Mouse (Mus musculus): ENCODE measurements around the gene Slc29a1. TPM values are rescaled to one million over a fixed set of nuclear protein-coding genes. Genes with fewer than 3 reads are reported as not detected.
A peak's percentile ranks its signal among the peaks of the same experiment; 100 is the strongest.

The Slc29a1 gene
- total and polyA plus RNA-seq, 3 experiments: 58.4 to 88.0 (median 72.1) TPM

DNA sequence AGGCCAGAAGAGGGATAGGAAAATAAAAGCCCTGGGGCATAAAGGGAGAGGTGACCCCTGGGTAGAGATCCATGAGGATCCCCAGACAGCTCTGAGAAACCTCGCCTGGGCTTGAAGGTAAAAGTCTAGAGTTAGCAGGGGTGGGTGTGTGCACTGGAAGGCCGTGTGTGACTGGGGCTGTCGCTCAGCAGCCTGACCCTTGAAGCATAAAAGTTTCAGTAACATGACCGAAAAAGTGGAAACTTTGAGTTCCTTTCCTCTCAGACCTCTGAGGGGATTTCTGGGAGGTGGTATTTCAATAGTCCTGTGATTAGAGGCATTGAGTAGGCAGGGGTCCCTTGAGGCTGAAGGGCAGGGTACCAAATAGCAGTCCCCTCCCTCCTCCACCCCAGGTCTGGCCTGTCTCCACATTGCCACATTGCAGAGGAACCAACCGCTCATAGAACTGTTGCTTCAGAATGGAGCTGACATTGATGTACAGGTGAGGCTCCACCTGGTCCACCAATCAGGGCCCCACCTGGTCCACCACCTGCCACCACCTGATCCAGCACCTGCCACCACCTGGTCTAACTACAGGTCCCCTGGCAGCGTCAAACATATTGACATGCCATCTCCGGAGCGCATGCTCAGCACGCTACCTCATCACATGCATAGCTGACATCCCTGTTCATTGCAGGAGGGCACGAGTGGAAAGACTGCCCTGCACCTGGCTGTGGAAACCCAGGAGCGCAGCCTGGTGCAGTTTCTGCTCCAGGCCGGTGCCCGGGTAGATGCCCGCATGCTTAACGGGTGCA is 39.5 kb downstream of the Slc29a1 start (continued):
- 0 out of 2 replicates have a peak, but pooled peaks have one; percentile 53 for TF ChIP-seq UBTF (IDR thresholded peaks at IDR 0.05; ENCODE audit: low read depth, low read length)

- Histone ChIP-seq H3K79me2 (replicated peaks; ENCODE audit: control insufficient read depth, extremely low read depth, insufficient read depth, poor library complexity, severe bottlenecking) (peaks cover 41% of the 10 kb centered on the region), H3K4me3 (replicated peaks in 1 of 3; ENCODE audit: low read depth in 2 of 3, low read length in 2 of 3, poor library complexity in 1 of 3) (peak overlapping the region; percentile 90 to 100 (median 99)), H3K27ac (ENCODE audit: insufficient read depth, low read depth) (peak overlapping the region; percentile 99), H3K9ac (ENCODE audit: insufficient read depth, low read depth) (peak overlapping the region; percentile 99), H3K36me3 (replicated peaks in 1 of 2; ENCODE audit: control insufficient read depth in 1 of 2, insufficient read depth in 1 of 2, low read length in 1 of 2) (peaks cover 38 to 63% of the 10 kb centered on the region in 2 experiments), H3K4me1 (ENCODE audit: control insufficient read depth in 1 of 2, insufficient read depth in 2 of 2) (peaks cover 26 to 50% of the 10 kb centered on the region in 2 experiments), H3K4me2 (ENCODE audit: insufficient read depth, low read depth, poor library complexity, severe bottlenecking) (peak overlapping the region; percentile 80), H3K9me3 (replicated peaks; ENCODE audit: low read length) (no peaks in the 10 kb centered on the region), H3K27me3 (replicated peaks) (no peaks in the 10 kb centered on the region)
- peak; percentile 66 for DNase-seq (ENCODE audit: extremely low read depth)
- in situ Hi-C loops (cut with MboI; ENCODE audit: low pct_ligation_motif_present, low pct_unique_long_range_greater_than_20kb, low sequenced_read_pairs): loop anchor here (5.0 kb wide), 1 partner anchor 81 kb away; the partner anchor contains the start of gene Spats1
- dilution Hi-C loops (cut with MboI; ENCODE audit: extremely low pct_ligation_motif_present, extremely low pct_unique_long_range_greater_than_20kb, low sequenced_read_pairs): no loop called here
- 0 out of 2 replicates have a peak, but pooled peaks have one; percentile 40 for TF ChIP-seq NRF1 (IDR thresholded peaks at IDR 0.05; ENCODE audit: low read depth, low read length)
- no peak for TF ChIP-seq JUND (conservative IDR thresholded peaks at IDR 0.05; ENCODE audit: low read depth, low read length)
- TF ChIP-seq MYC (IDR thresholded peaks at IDR 0.05; ENCODE audit: low read depth, low read length): no peak
- peak; percentile 33; the same call in 1 of the 2 replicates for TF ChIP-seq HCFC1 (IDR thresholded peaks at IDR 0.05; ENCODE audit: low read depth, low read length)
- TF ChIP-seq RCOR1 (conservative IDR thresholded peaks at IDR 0.05; ENCODE audit: low read depth, low read length): no peak
- no peak for TF ChIP-seq USF2 (conservative IDR thresholded peaks at IDR 0.05; ENCODE audit: low read depth, low read length)
- no peak; the same call in none of the 2 replicates for TF ChIP-seq POLR2AphosphoS2 (IDR thresholded peaks at IDR 0.05; ENCODE audit: low read depth, low read length)
- TF ChIP-seq E2F4 (IDR thresholded peaks at IDR 0.05; ENCODE audit: insufficient replicate concordance, low read depth, low read length): no peak
- peak; percentile 77 for TF ChIP-seq SIN3A (IDR thresholded peaks at IDR 0.05; ENCODE audit: low read length)
- no peak for TF ChIP-seq UBTF (IDR thresholded peaks at IDR 0.05; ENCODE audit: low read depth, low read length)
- no peak; the same call in 1 of the 2 replicates for TF ChIP-seq EP300 (IDR thresholded peaks at IDR 0.05; ENCODE audit: low read length)
- no peak for TF ChIP-seq MAZ (IDR thresholded peaks at IDR 0.05; ENCODE audit: low read depth, low read length)
- peak; percentile 65 for TF ChIP-seq MEF2A (IDR thresholded peaks at IDR 0.05; ENCODE audit: borderline replicate concordance, low read depth, low read length)
- no peak for TF ChIP-seq GABPA (IDR thresholded peaks at IDR 0.05; ENCODE audit: insufficient replicate concordance, low read depth, low read length)
- peak; percentile 70 for TF ChIP-seq ELF1 (IDR thresholded peaks at IDR 0.05; ENCODE audit: low read depth, low read length)
- no peak for TF ChIP-seq ZC3H11A (IDR thresholded peaks at IDR 0.05; ENCODE audit: low read depth, low read length)
- peak; percentile 92 for TF ChIP-seq TCF12 (IDR thresholded peaks at IDR 0.05; ENCODE audit: low read depth, low read length)
- TF ChIP-seq TBP (conservative IDR thresholded peaks at IDR 0.05; ENCODE audit: low read depth, low read length): no peak
- peak; percentile 76 for TF ChIP-seq IRF4 (IDR thresholded peaks at IDR 0.05; ENCODE audit: low read depth, low read length)
- TF ChIP-seq CHD2 (IDR thresholded peaks at IDR 0.05; ENCODE audit: low read length): no peak; the same call in 1 of the 2 replicates
- no peak for TF ChIP-seq RAD21 (IDR thresholded peaks at IDR 0.05; ENCODE audit: low read depth, low read length)
- peak; percentile 72; the same call in 1 of the 2 replicates for TF ChIP-seq MXI1 (IDR thresholded peaks at IDR 0.05; ENCODE audit: low read depth, low read length)
- 0 out of 2 replicates have a peak, but pooled peaks have one; percentile 54 for TF ChIP-seq MAFK (IDR thresholded peaks at IDR 0.05; ENCODE audit: insufficient replicate concordance, low read length)
- no peak for TF ChIP-seq PAX5 (IDR thresholded peaks at IDR 0.05; ENCODE audit: low read length)
- TF ChIP-seq BHLHE40 (IDR thresholded peaks at IDR 0.05; ENCODE audit: low read depth, low read length): peak; percentile 63
- TF ChIP-seq ETS1 (conservative IDR thresholded peaks at IDR 0.05; ENCODE audit: low read depth, low read length): peak; percentile 69
- peak; percentile 43 for TF ChIP-seq ZMIZ1 (IDR thresholded peaks at IDR 0.05; ENCODE audit: low read depth, low read length)
- TF ChIP-seq ZKSCAN1 (IDR thresholded peaks at IDR 0.05; ENCODE audit: borderline replicate concordance, low read depth, low read length): no peak
- no peak for TF ChIP-seq KAT2A (IDR thresholded peaks at IDR 0.05; ENCODE audit: insufficient replicate concordance, low read length)
- peak; percentile 4; the same call in 1 of the 2 replicates for TF ChIP-seq NELFE (IDR thresholded peaks at IDR 0.05; ENCODE audit: low read depth, low read length)
- no peak for TF ChIP-seq JUN (IDR thresholded peaks at IDR 0.05; ENCODE audit: insufficient read depth, low read depth, low read length)
- peak; percentile 6; the same call in 1 of the 2 replicates for TF ChIP-seq MAX (IDR thresholded peaks at IDR 0.05; ENCODE audit: low read length)
Observed at GRCm38 (mm10) chr17:45557998-45558862, 41.2 kb downstream of the Slc29a1 start.

Measured in CH12.LX (cell line).